8 mouse cellular contexts compared by ENCODE assay signal in the genomic region with DNA sequence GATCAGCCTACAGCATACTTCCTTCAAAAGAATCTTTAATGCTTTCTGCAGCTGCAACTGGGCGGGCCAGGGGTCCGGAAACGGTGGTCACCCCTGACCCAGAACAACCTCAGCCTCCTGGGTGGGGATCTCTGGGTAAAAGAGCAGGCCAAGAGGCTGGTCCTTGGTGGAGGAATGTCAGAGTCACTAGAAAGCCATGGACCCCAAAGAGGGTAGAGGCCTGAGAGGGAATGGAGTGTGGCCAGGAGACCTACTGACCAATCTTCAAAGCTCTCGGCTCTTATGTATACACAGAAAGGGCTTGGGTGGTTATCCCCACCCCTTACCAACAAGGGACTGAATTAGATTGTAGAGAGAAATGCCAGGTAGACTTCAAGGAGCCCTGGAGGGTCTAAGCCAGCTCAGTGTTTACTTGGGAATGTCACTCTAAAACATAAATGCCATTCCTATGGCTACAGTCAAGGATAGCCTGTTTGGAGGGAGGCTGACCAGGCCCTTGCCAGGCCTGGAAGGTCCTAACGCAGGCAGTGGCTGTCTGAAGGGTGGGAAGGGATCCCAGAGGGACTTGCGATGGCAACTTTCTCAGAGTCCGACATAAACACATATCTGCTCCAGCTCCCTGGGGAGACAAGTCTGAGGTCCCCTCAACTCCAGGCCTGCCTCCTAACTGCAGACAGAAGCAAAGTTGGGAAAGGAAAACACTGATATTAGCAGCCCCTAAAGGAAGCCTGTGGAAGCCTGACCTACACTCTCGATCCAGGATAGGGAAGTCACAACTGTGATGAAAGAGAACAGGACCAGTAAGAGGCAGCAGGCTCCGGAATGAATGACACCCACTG.
A peak's percentile ranks its signal among the peaks of the same experiment; 100 is the strongest.
DNase-seq lines count a peak whose midpoint lies in the region; ATAC-seq lines count a peak whose summit lies in the region.

No protein-coding gene starts in this region.

- ATAC-seq in neural tube, embryonic 13.5 days (ENCODE audit: low read depth), result no peak
- ATAC-seq in limb, embryonic 13.5 days (ENCODE audit: low FRiP score, low read depth), result no peak
- ATAC-seq in stomach, embryonic 16.5 days (ENCODE audit: insufficient read depth, low FRiP score), result no peak

- no peaks in the 10 kb centered on the region for H3K36me3 ChIP-seq in neural tube, embryonic 13.5 days
- no peaks in the 10 kb centered on the region for H3K36me3 ChIP-seq in limb, embryonic 13.5 days
- H3K36me3 ChIP-seq in stomach, embryonic 16.5 days (ENCODE audit: control insufficient read depth, insufficient read depth, low read length), result no peaks in the 10 kb centered on the region

- H3K9me3 ChIP-seq in neural tube, embryonic 13.5 days, result no peaks in the 10 kb centered on the region
- no peaks in the 10 kb centered on the region for H3K9me3 ChIP-seq in limb, embryonic 13.5 days
- no peaks in the 10 kb centered on the region for H3K9me3 ChIP-seq in stomach, embryonic 16.5 days (replicated peaks; ENCODE audit: control insufficient read depth, low read length)

- H3K27me3 ChIP-seq in neural tube, embryonic 13.5 days, result peaks cover 9% of the 10 kb centered on the region
- no peaks in the 10 kb centered on the region for H3K27me3 ChIP-seq in limb, embryonic 13.5 days
- H3K27me3 ChIP-seq in stomach, embryonic 16.5 days (ENCODE audit: control insufficient read depth, insufficient read depth, low read length), result no peaks in the 10 kb centered on the region

- H3K9ac ChIP-seq in neural tube, embryonic 13.5 days, result no peak overlapping the region
- no peak overlapping the region for H3K9ac ChIP-seq in limb, embryonic 13.5 days
- peak overlapping the region; percentile 8 for H3K9ac ChIP-seq in stomach, embryonic 16.5 days (ENCODE audit: low read length)

- H3K27ac ChIP-seq in neural tube, embryonic 13.5 days (replicated peaks), result peak overlapping the region; percentile 54; the same call in 1 of the 2 replicates
- peak overlapping the region; percentile 92 for H3K27ac ChIP-seq in limb, embryonic 13.5 days
- peak overlapping the region; percentile 81 for H3K27ac ChIP-seq in stomach, embryonic 16.5 days (ENCODE audit: low read length)

- WGBS in neural tube, embryonic 13.5 days, result 80% methylated on average over 9 of the region's 9 CpGs
- 64% methylated on average over 9 of the region's 9 CpGs for WGBS in limb, embryonic 13.5 days
- 71% methylated on average over 9 of the region's 9 CpGs for WGBS in stomach, embryonic 16.5 days

- DNase-seq in neural tube, embryonic 10.5 days (ENCODE audit: extremely low spot score, low spot score), result no peak
- DNase-seq in heart, postnatal 25 days (ENCODE audit: low spot score), result peak; percentile 67
- DNase-seq in cerebellum, adult 11 months, result no peak
- no peak for DNase-seq in frontal cortex, postnatal 36 days (ENCODE audit: low spot score in 2 of 2)
- DNase-seq in adrenal gland, postnatal 4 days (ENCODE audit: low spot score in 2 of 2), result no peak

- intact Hi-C loops in heart, postnatal 25 days (cut with DNase I), result loop anchor here (2.0 kb wide), 1 partner anchor 31 kb away; no protein-coding TSS in a partner anchor

- no peak overlapping the region for H3K4me2 ChIP-seq in neural tube, embryonic 13.5 days
- H3K4me2 ChIP-seq in limb, embryonic 13.5 days (replicated peaks), result peak overlapping the region; percentile 38
- no peak overlapping the region for H3K4me2 ChIP-seq in stomach, embryonic 16.5 days (ENCODE audit: low read depth, low read length)

- peaks cover 64% of the 10 kb centered on the region for H3K4me1 ChIP-seq in neural tube, embryonic 13.5 days (replicated peaks)
- H3K4me1 ChIP-seq in limb, embryonic 13.5 days, result peaks cover 98% of the 10 kb centered on the region
- peaks cover 65% of the 10 kb centered on the region for H3K4me1 ChIP-seq in stomach, embryonic 16.5 days (ENCODE audit: control insufficient read depth, insufficient read depth, low read length)

- no peak overlapping the region for H3K4me3 ChIP-seq in neural tube, embryonic 13.5 days
- H3K4me3 ChIP-seq in limb, embryonic 13.5 days, result no peak overlapping the region
- no peak overlapping the region for H3K4me3 ChIP-seq in stomach, embryonic 16.5 days (replicated peaks; ENCODE audit: low read length)
